Mouse (Mus musculus) kidney, embryonic 16.5 days (tissue): ENCODE data around the gene Fam124b. TPM values are rescaled to one million over a fixed set of nuclear protein-coding genes. Genes with fewer than 3 reads are reported as not detected.

Experiments
- ATAC-seq: fragments of 200-750 bp; cut with Nextera tagmentation; 2 replicates; pipeline ENCODE4 v1.8.0; 2017; ENCODE audit warnings: moderate TSS enrichment; ENCODE audit not compliant: low FRiP score, low TSS enrichment
- H3K27ac ChIP-seq: fragments of 300-500 bp; sonication (generic); 2 replicates; pipeline ENCODE4 v1.5.1; 2014; ENCODE audit warnings: low read length
- H3K27me3 ChIP-seq: fragments of 300-500 bp; sonication (generic); 2 replicates; pipeline ENCODE4 v1.6.1; 2014; ENCODE audit warnings: low read length, control low read depth, mixed read lengths; ENCODE audit not compliant: insufficient read depth
- H3K36me3 ChIP-seq: fragments of 300-500 bp; sonication (generic); 2 replicates; pipeline ENCODE4 v1.6.1; 2014; ENCODE audit warnings: low read length, control low read depth, mixed read lengths; ENCODE audit not compliant: insufficient read depth
- H3K4me1 ChIP-seq: fragments of 300-500 bp; sonication (generic); 2 replicates; pipeline ENCODE4 v1.6.1; 2014; ENCODE audit warnings: low read length, control low read depth, mixed read lengths; ENCODE audit not compliant: insufficient read depth
- H3K4me2 ChIP-seq: fragments of 300-500 bp; sonication (generic); replicated peaks from 2 replicates; pipeline ENCODE4 v1.6.1; 2014; ENCODE audit warnings: low read depth, low read length
- H3K4me3 ChIP-seq: fragments of 300-500 bp; sonication (generic); 2 replicates; pipeline ENCODE4 v1.5.1; 2014; ENCODE audit warnings: mild to moderate bottlenecking, low read length
- H3K9ac ChIP-seq: fragments of 300-500 bp; sonication (generic); replicated peaks from 2 replicates; pipeline ENCODE4 v1.6.1; 2014; ENCODE audit warnings: low read length
- H3K9me3 ChIP-seq: fragments of 300-500 bp; sonication (generic); 2 replicates; pipeline ENCODE4 v1.6.1; 2016; ENCODE audit warnings: low read length, control low read depth
- polyA plus RNA-seq: library from polyadenylated mRNA; unstranded; fragments of >200 nt; fragmentation: Nextera tagmentation; extraction: Ambion mirVana; gene quantifications from 2 replicates; pipeline ENCODE4 v1.2.1, GENCODE M21; 2015

The Fam124b gene
- polyA plus RNA-seq, 1 experiment from 2014 or later, result 0.67 TPM

GRCm38 (mm10) chr1:80150681-80151080 lies 67.6 kb downstream of the Fam124b start:
- no peak overlapping the region for H3K27ac ChIP-seq
- H3K36me3 ChIP-seq, result no peaks in the 10 kb centered on the region
- H3K27me3 ChIP-seq, result no peaks in the 10 kb centered on the region
- no peaks in the 10 kb centered on the region for H3K9me3 ChIP-seq
- no peak overlapping the region for H3K4me2 ChIP-seq
- no peak for ATAC-seq
- H3K4me3 ChIP-seq, result no peak overlapping the region
- no peak overlapping the region for H3K9ac ChIP-seq
- no peaks in the 10 kb centered on the region for H3K4me1 ChIP-seq

Other genes starting within 250 kb of the Fam124b start
- gene Cul3, start 122.0 kb upstream of the Fam124b start, polyA plus RNA-seq, result 26.4 and 28.2 TPM in 2 replicates
- gene Gm45261, start 243.0 kb upstream of the Fam124b start, polyA plus RNA-seq, result not detected in 2 replicates